Mouse (Mus musculus): ENCODE results near the gene Gp1ba. TPM values are rescaled to one million over a fixed set of nuclear protein-coding genes. Genes with fewer than 3 reads are reported as not detected.

Gp1ba gene
- polyA plus RNA-seq, 1 experiment from 2014 or later, result 0.23 TPM

GRCm38 (mm10) chr11:70664741-70665140, 25.8 kb downstream of the Gp1ba start:
- 96% methylated on average over 9 of the region's 9 CpGs for WGBS
- Histone ChIP-seq H3K4me2 (replicated peaks) (no peak overlapping the region), H3K27ac (replicated peaks) (no peak overlapping the region), H3K4me1 (peaks cover 18% of the 10 kb centered on the region), H3K4me3 (replicated peaks) (no peak overlapping the region), H3K9ac (no peak overlapping the region), H3K27me3 (no peaks in the 10 kb centered on the region), H3K9me3 (replicated peaks) (no peaks in the 10 kb centered on the region), H3K36me3 (peaks cover 56% of the 10 kb centered on the region)
- ATAC-seq (ENCODE audit: insufficient number of reproducible peaks, low FRiP score, low TSS enrichment, low read depth), result no peak

GRCm38 (mm10) chr11:70666687-70667086, 27.8 kb downstream of the Gp1ba start:
- no peak overlapping the region for H3K4me3 ChIP-seq (replicated peaks)
- no peak overlapping the region for H3K4me2 ChIP-seq (replicated peaks)
- H3K27ac ChIP-seq (replicated peaks), result no peak overlapping the region
- WGBS, result 91% methylated on average over 8 of the region's 8 CpGs
- no peak for ATAC-seq (ENCODE audit: insufficient number of reproducible peaks, low FRiP score, low TSS enrichment, low read depth)
- no peak overlapping the region for H3K9ac ChIP-seq
- H3K4me1 ChIP-seq, result peaks cover 36% of the 10 kb centered on the region
- H3K36me3 ChIP-seq, result peaks cover 52% of the 10 kb centered on the region
- H3K9me3 ChIP-seq (replicated peaks), result no peaks in the 10 kb centered on the region
- no peaks in the 10 kb centered on the region for H3K27me3 ChIP-seq

- Histone ChIP-seq H3K27ac (replicated peaks) (peak overlapping the region; percentile 100), H3K4me3 (replicated peaks) (peak overlapping the region; percentile 73), H3K9ac (peak overlapping the region; percentile 50; the same call in 1 of the 2 replicates), H3K27me3 (no peaks in the 10 kb centered on the region), H3K4me1 (peaks cover 36% of the 10 kb centered on the region), H3K4me2 (replicated peaks) (peak overlapping the region; percentile 86), H3K9me3 (replicated peaks) (no peaks in the 10 kb centered on the region), H3K36me3 (peaks cover 45% of the 10 kb centered on the region)
- 44% methylated on average over 14 of the region's 14 CpGs for WGBS
- no peak for ATAC-seq (ENCODE audit: insufficient number of reproducible peaks, low FRiP score, low TSS enrichment, low read depth)
Observed at GRCm38 (mm10) chr11:70667271-70668150, 28.6 kb downstream of the Gp1ba start.

- ATAC-seq (ENCODE audit: insufficient number of reproducible peaks, low FRiP score, low TSS enrichment, low read depth), result peak; percentile 63
- WGBS, result under 1% methylated on average over 15 of the region's 15 CpGs
Observed at GRCm38 (mm10) chr11:70668335-70668770, 29.4 kb downstream of the Gp1ba start.

GRCm38 (mm10) chr11:70668771-70669505, 30.0 kb downstream of the Gp1ba start, which contains the start of gene Spag7:
Gene Spag7, minus strand, starts transcription at chr11:70669416.
- H3K27ac ChIP-seq (replicated peaks), result peak within 1 kb of the TSS; percentile 100
- peak within 1 kb of the TSS; percentile 68 for H3K9ac ChIP-seq
- peak within 1 kb of the TSS; percentile 73 for H3K4me3 ChIP-seq (replicated peaks)
- H3K4me2 ChIP-seq (replicated peaks), result peak within 1 kb of the TSS; percentile 86
- ATAC-seq (ENCODE audit: insufficient number of reproducible peaks, low FRiP score, low TSS enrichment, low read depth), result peak; percentile 95
- no peaks in the 10 kb centered on the region for H3K27me3 ChIP-seq
- H3K36me3 ChIP-seq, result peaks cover 41% of the 10 kb centered on the region
- under 1% methylated on average over 44 of the region's 44 CpGs for WGBS
- H3K9me3 ChIP-seq (replicated peaks), result no peaks in the 10 kb centered on the region
- H3K4me1 ChIP-seq, result peaks cover 36% of the 10 kb centered on the region

More at GRCm38 (mm10) chr11:70668335-70668770, 29.4 kb downstream of the Gp1ba start:
- Histone ChIP-seq H3K9me3 (replicated peaks) (no peaks in the 10 kb centered on the region), H3K9ac (peak overlapping the region; percentile 50), H3K27me3 (no peaks in the 10 kb centered on the region), H3K4me1 (peaks cover 36% of the 10 kb centered on the region), H3K27ac (replicated peaks) (peak overlapping the region; percentile 100), H3K4me3 (replicated peaks) (peak overlapping the region; percentile 73), H3K36me3 (peaks cover 41% of the 10 kb centered on the region), H3K4me2 (replicated peaks) (peak overlapping the region; percentile 86)

- peak overlapping the region; percentile 73 for H3K4me3 ChIP-seq (replicated peaks)
- no peaks in the 10 kb centered on the region for H3K27me3 ChIP-seq
- no peaks in the 10 kb centered on the region for H3K9me3 ChIP-seq (replicated peaks)
- H3K27ac ChIP-seq (replicated peaks), result peak overlapping the region; percentile 100
- peak overlapping the region; percentile 86 for H3K4me2 ChIP-seq (replicated peaks)
- under 1% methylated on average over 31 of the region's 31 CpGs for WGBS
- ATAC-seq (ENCODE audit: insufficient number of reproducible peaks, low FRiP score, low TSS enrichment, low read depth), result peak; percentile 25
- H3K4me1 ChIP-seq, result peaks cover 36% of the 10 kb centered on the region
- peaks cover 40% of the 10 kb centered on the region for H3K36me3 ChIP-seq
- H3K9ac ChIP-seq, result peak overlapping the region; percentile 68
Observed at GRCm38 (mm10) chr11:70669582-70670345, 30.8 kb downstream of the Gp1ba start.

GRCm38 (mm10) chr11:70670483-70670882, 31.6 kb downstream of the Gp1ba start:
- H3K4me3 ChIP-seq (replicated peaks), result peak overlapping the region; percentile 73
- H3K9ac ChIP-seq, result peak overlapping the region; percentile 68
- H3K36me3 ChIP-seq, result peaks cover 36% of the 10 kb centered on the region
- H3K4me2 ChIP-seq (replicated peaks), result peak overlapping the region; percentile 86
- H3K27ac ChIP-seq (replicated peaks), result peak overlapping the region; percentile 100
- H3K9me3 ChIP-seq (replicated peaks), result no peaks in the 10 kb centered on the region
- ATAC-seq (ENCODE audit: insufficient number of reproducible peaks, low FRiP score, low TSS enrichment, low read depth), result no peak
- peaks cover 36% of the 10 kb centered on the region for H3K4me1 ChIP-seq
- WGBS, result 43% methylated on average over 14 of the region's 14 CpGs
- no peaks in the 10 kb centered on the region for H3K27me3 ChIP-seq

- H3K36me3 ChIP-seq, result peaks cover 41% of the 10 kb centered on the region
- H3K27me3 ChIP-seq, result no peaks in the 10 kb centered on the region
- H3K9me3 ChIP-seq (replicated peaks), result no peaks in the 10 kb centered on the region
- WGBS, result 87% methylated on average over 16 of the region's 16 CpGs
- peaks cover 36% of the 10 kb centered on the region for H3K4me1 ChIP-seq
- no peak overlapping the region for H3K9ac ChIP-seq
- peak overlapping the region; percentile 86 for H3K4me2 ChIP-seq (replicated peaks)
- no peak overlapping the region for H3K27ac ChIP-seq (replicated peaks)
- no peak overlapping the region for H3K4me3 ChIP-seq (replicated peaks)
- ATAC-seq (ENCODE audit: insufficient number of reproducible peaks, low FRiP score, low TSS enrichment, low read depth), result no peak
Observed at GRCm38 (mm10) chr11:70671333-70672047, 32.6 kb downstream of the Gp1ba start.

- no peak overlapping the region for H3K27ac ChIP-seq (replicated peaks)
- no peak overlapping the region for H3K4me3 ChIP-seq (replicated peaks)
- peaks cover 50% of the 10 kb centered on the region for H3K36me3 ChIP-seq
- H3K9me3 ChIP-seq (replicated peaks), result no peaks in the 10 kb centered on the region
- H3K27me3 ChIP-seq, result no peaks in the 10 kb centered on the region
- H3K4me2 ChIP-seq (replicated peaks), result no peak overlapping the region
- H3K4me1 ChIP-seq, result peaks cover 18% of the 10 kb centered on the region
- no peak for ATAC-seq (ENCODE audit: insufficient number of reproducible peaks, low FRiP score, low TSS enrichment, low read depth)
- 79% methylated on average over 6 of the region's 6 CpGs for WGBS
- no peak overlapping the region for H3K9ac ChIP-seq
Observed at GRCm38 (mm10) chr11:70674014-70674413, 35.1 kb downstream of the Gp1ba start.

GRCm38 (mm10) chr11:70674501-70674900, 35.6 kb downstream of the Gp1ba start:
- H3K36me3 ChIP-seq, result peaks cover 55% of the 10 kb centered on the region
- 62% methylated on average over 11 of the region's 11 CpGs for WGBS

More at GRCm38 (mm10) chr11:70674501-70674900, 35.6 kb downstream of the Gp1ba start:
- Histone ChIP-seq H3K27me3 (no peaks in the 10 kb centered on the region), H3K4me3 (replicated peaks) (no peak overlapping the region), H3K27ac (replicated peaks) (no peak overlapping the region), H3K9me3 (replicated peaks) (no peaks in the 10 kb centered on the region), H3K4me1 (peaks cover 18% of the 10 kb centered on the region), H3K9ac (no peak overlapping the region), H3K4me2 (replicated peaks) (no peak overlapping the region)
- ATAC-seq (ENCODE audit: insufficient number of reproducible peaks, low FRiP score, low TSS enrichment, low read depth), result no peak

Data from embryonic facial prominence, embryonic 15.5 days (tissue).